Mouse (Mus musculus): ENCODE measurements around the gene Slc4a4.

GRCm38 (mm10) chr5:88939782-88940181, 53.2 kb downstream of the Slc4a4 start:
- TF ChIP-seq CTCF (IDR thresholded peaks at IDR 0.05; ENCODE audit: low read depth, low read length) (no peak), POLR2A (IDR thresholded peaks at IDR 0.05; ENCODE audit: extremely low read depth, insufficient read depth, low read length) (no peak)
